Mouse (Mus musculus): Measurements from ENCODE around the gene En2. TPM values are rescaled to one million over a fixed set of nuclear protein-coding genes. Genes with fewer than 3 reads are reported as not detected.

En2 gene
- polyA plus RNA-seq, 1 experiment from 2014 or later: not detected

GRCm38 (mm10) chr5:28124321-28125230, 40.9 kb upstream of the En2 start:
- ATAC-seq (ENCODE audit: low read depth): no peak
- Histone ChIP-seq H3K4me1 (ENCODE audit: control insufficient read depth, low read depth, low read length) (no peaks in the 10 kb centered on the region), H3K27me3 (ENCODE audit: control insufficient read depth, insufficient read depth, low read depth, low read length) (peaks cover 69% of the 10 kb centered on the region), H3K4me3 (ENCODE audit: low read depth, low read length) (no peak overlapping the region), H3K9me3 (replicated peaks; ENCODE audit: control insufficient read depth, low read length) (no peaks in the 10 kb centered on the region), H3K4me2 (ENCODE audit: low read depth, low read length) (no peak overlapping the region), H3K9ac (ENCODE audit: low read depth, low read length) (no peak overlapping the region), H3K36me3 (ENCODE audit: control insufficient read depth, insufficient read depth) (no peaks in the 10 kb centered on the region), H3K27ac (ENCODE audit: low read length) (no peak overlapping the region)
- WGBS (ENCODE audit: insufficient replicate concordance): 4% methylated on average over 28 of the region's 28 CpGs

DNA sequence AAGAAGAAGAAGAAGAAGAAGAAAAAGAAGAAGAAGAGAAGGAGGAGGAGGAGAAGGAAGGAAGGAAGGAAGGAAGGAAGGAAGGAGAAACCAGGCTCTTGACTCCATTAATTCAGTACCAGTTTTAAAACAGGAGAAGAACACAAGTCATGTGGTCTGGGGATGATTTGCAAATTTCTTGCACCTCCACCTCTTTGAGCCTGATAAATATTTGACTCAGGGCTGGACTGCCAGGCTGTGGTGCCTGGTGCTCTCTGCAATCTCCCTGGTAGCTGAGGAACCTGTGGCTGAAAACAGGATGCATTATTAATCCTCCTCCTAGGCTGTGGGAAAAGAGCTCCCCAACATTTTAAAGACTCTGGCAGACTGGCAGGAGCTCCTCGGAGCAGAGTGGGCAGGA, 36.6 kb upstream of the En2 start:
- WGBS (ENCODE audit: insufficient replicate concordance): 37% methylated on average over 1 of the region's 1 CpGs
- H3K9ac ChIP-seq (ENCODE audit: low read depth, low read length): no peak overlapping the region
- no peak overlapping the region for H3K27ac ChIP-seq (ENCODE audit: low read length)
- no peaks in the 10 kb centered on the region for H3K4me1 ChIP-seq (ENCODE audit: control insufficient read depth, low read depth, low read length)
- H3K9me3 ChIP-seq (replicated peaks; ENCODE audit: control insufficient read depth, low read length): no peaks in the 10 kb centered on the region
- H3K4me3 ChIP-seq (ENCODE audit: low read depth, low read length): no peak overlapping the region
- H3K4me2 ChIP-seq (ENCODE audit: low read depth, low read length): no peak overlapping the region
- ATAC-seq (ENCODE audit: low read depth): no peak
- no peaks in the 10 kb centered on the region for H3K36me3 ChIP-seq (ENCODE audit: control insufficient read depth, insufficient read depth)
- peaks cover 30% of the 10 kb centered on the region for H3K27me3 ChIP-seq (ENCODE audit: control insufficient read depth, insufficient read depth, low read depth, low read length)

DNA sequence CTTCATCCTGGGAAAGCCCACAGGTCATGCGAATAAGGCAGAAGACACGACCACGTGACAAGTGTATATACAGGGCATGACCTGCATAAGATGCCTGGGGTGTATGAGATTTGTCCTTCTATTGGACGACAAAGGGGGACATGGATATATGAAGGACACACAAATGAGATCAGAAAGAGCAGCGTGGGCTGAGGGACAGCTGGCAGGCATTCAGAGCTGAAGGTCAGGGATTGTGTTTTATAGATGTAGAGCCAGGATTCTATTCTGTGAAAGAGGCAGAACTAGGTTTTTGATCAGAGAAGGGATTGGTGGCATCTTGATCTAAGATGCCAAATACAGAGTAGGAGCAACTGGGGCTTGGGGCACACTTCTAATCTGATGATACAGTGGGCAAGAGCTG, 33.3 kb upstream of the En2 start:
- H3K9me3 ChIP-seq (replicated peaks; ENCODE audit: control insufficient read depth, low read length): no peaks in the 10 kb centered on the region
- WGBS (ENCODE audit: insufficient replicate concordance): 53% methylated on average over 5 of the region's 5 CpGs
- no peaks in the 10 kb centered on the region for H3K36me3 ChIP-seq (ENCODE audit: control insufficient read depth, insufficient read depth)
- peaks cover 4% of the 10 kb centered on the region for H3K27me3 ChIP-seq (ENCODE audit: control insufficient read depth, insufficient read depth, low read depth, low read length)
- no peak overlapping the region for H3K4me3 ChIP-seq (ENCODE audit: low read depth, low read length)
- H3K4me1 ChIP-seq (ENCODE audit: control insufficient read depth, low read depth, low read length): no peaks in the 10 kb centered on the region
- H3K4me2 ChIP-seq (ENCODE audit: low read depth, low read length): no peak overlapping the region
- H3K9ac ChIP-seq (ENCODE audit: low read depth, low read length): no peak overlapping the region
- no peak for ATAC-seq (ENCODE audit: low read depth)
- no peak overlapping the region for H3K27ac ChIP-seq (ENCODE audit: low read length)

DNA sequence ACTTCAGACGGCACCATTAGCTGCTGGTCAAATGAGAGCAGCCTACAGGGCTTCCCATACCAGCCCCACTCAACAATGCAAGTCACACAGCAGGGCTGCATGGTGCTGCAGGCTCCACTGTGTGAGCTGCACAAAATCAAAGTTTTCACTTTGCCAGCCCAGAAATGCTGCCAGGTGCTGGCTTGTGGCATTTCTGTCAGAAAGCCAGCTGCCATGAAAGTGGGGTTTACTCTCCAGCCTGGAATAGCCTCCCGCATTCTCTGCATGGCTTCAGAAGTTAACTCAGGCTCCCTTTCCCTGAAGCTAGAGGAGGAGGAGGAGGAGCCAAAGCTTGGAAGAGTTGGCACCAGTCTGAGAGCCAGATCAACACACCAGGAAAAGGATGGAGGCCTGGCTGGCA, 29.1 kb upstream of the En2 start:
- no peak for ATAC-seq (ENCODE audit: low read depth)
- WGBS (ENCODE audit: insufficient replicate concordance): 42% methylated on average over 2 of the region's 2 CpGs
- H3K36me3 ChIP-seq (ENCODE audit: control insufficient read depth, insufficient read depth): no peaks in the 10 kb centered on the region

GRCm38 (mm10) chr5:28144555-28144954, 20.9 kb upstream of the En2 start:
- H3K9ac ChIP-seq (ENCODE audit: low read depth, low read length): no peak overlapping the region
- H3K27me3 ChIP-seq (ENCODE audit: control insufficient read depth, insufficient read depth, low read depth, low read length): peaks cover 3% of the 10 kb centered on the region
- no peak overlapping the region for H3K4me2 ChIP-seq (ENCODE audit: low read depth, low read length)
- ATAC-seq (ENCODE audit: low read depth): no peak
- no peaks in the 10 kb centered on the region for H3K4me1 ChIP-seq (ENCODE audit: control insufficient read depth, low read depth, low read length)
- no peak overlapping the region for H3K27ac ChIP-seq (ENCODE audit: low read length)
- no peaks in the 10 kb centered on the region for H3K9me3 ChIP-seq (replicated peaks; ENCODE audit: control insufficient read depth, low read length)
- H3K36me3 ChIP-seq (ENCODE audit: control insufficient read depth, insufficient read depth): no peaks in the 10 kb centered on the region
- H3K4me3 ChIP-seq (ENCODE audit: low read depth, low read length): no peak overlapping the region

More for the DNA sequence above, 29.1 kb upstream of the En2 start:
- H3K4me2 ChIP-seq (ENCODE audit: low read depth, low read length): no peak overlapping the region
- H3K9me3 ChIP-seq (replicated peaks; ENCODE audit: control insufficient read depth, low read length): no peaks in the 10 kb centered on the region
- H3K27ac ChIP-seq (ENCODE audit: low read length): no peak overlapping the region
- H3K4me1 ChIP-seq (ENCODE audit: control insufficient read depth, low read depth, low read length): no peaks in the 10 kb centered on the region
- H3K27me3 ChIP-seq (ENCODE audit: control insufficient read depth, insufficient read depth, low read depth, low read length): peaks cover 4% of the 10 kb centered on the region
- no peak overlapping the region for H3K4me3 ChIP-seq (ENCODE audit: low read depth, low read length)
- no peak overlapping the region for H3K9ac ChIP-seq (ENCODE audit: low read depth, low read length)

DNA sequence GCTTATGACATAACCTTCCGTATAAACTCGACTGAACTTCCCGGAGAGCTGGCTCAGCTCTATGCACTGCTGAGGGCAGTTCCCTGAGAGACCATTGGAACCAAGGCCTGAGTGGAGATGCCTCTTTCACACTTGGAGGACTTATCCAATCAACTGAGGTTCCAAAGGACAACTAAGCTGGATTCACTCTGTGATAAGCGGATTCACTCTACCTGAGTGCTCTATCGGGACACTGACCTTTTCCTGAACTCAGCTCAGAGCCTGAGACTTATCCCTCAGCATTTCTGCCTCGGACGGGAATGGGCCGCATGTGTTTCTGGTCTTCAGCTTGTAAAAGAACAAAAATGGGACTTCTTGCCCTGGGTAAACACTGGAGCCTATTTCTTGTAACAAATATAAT, 19.5 kb upstream of the En2 start:
- H3K4me3 ChIP-seq (ENCODE audit: low read depth, low read length): no peak overlapping the region
- no peak overlapping the region for H3K9ac ChIP-seq (ENCODE audit: low read depth, low read length)
- H3K9me3 ChIP-seq (replicated peaks; ENCODE audit: control insufficient read depth, low read length): no peaks in the 10 kb centered on the region
- no peak overlapping the region for H3K4me2 ChIP-seq (ENCODE audit: low read depth, low read length)
- no peak for ATAC-seq (ENCODE audit: low read depth)
- no peak overlapping the region for H3K27ac ChIP-seq (ENCODE audit: low read length)
- WGBS (ENCODE audit: insufficient replicate concordance): 60% methylated on average over 8 of the region's 8 CpGs
- H3K27me3 ChIP-seq (ENCODE audit: control insufficient read depth, insufficient read depth, low read depth, low read length): peaks cover 3% of the 10 kb centered on the region
- H3K36me3 ChIP-seq (ENCODE audit: control insufficient read depth, insufficient read depth): no peaks in the 10 kb centered on the region
- H3K4me1 ChIP-seq (ENCODE audit: control insufficient read depth, low read depth, low read length): no peaks in the 10 kb centered on the region

DNA sequence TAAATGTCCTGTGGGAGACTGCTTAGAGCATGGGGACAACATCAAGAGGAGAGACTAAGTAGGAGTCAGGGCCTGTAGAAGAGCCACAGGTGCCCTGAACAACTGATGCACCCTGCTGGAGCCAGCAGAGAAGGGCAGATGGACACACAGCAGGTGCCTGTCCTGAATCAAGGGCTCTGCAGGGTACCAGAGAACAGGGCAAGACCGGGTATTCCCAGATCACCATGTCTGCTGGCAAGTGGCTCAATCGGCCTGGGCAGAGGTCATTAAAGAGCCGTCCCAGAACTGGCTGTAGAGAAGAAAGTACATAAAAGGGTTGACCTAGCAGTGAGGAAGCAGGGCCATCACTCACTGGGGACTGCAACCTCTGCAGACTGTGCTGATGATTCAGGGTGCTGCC, 17.0 kb upstream of the En2 start:
- Histone ChIP-seq H3K4me1 (ENCODE audit: control insufficient read depth, low read depth, low read length) (no peaks in the 10 kb centered on the region), H3K9ac (ENCODE audit: low read depth, low read length) (no peak overlapping the region), H3K36me3 (ENCODE audit: control insufficient read depth, insufficient read depth) (no peaks in the 10 kb centered on the region), H3K4me2 (ENCODE audit: low read depth, low read length) (no peak overlapping the region), H3K4me3 (ENCODE audit: low read depth, low read length) (no peak overlapping the region), H3K9me3 (replicated peaks; ENCODE audit: control insufficient read depth, low read length) (no peaks in the 10 kb centered on the region), H3K27ac (ENCODE audit: low read length) (no peak overlapping the region), H3K27me3 (ENCODE audit: control insufficient read depth, insufficient read depth, low read depth, low read length) (peaks cover 3% of the 10 kb centered on the region)
- 40% methylated on average over 3 of the region's 3 CpGs for WGBS (ENCODE audit: insufficient replicate concordance)
- no peak for ATAC-seq (ENCODE audit: low read depth)

- WGBS (ENCODE audit: insufficient replicate concordance): 56% methylated on average over 3 of the region's 3 CpGs
- Histone ChIP-seq H3K36me3 (ENCODE audit: control insufficient read depth, insufficient read depth) (no peaks in the 10 kb centered on the region), H3K4me2 (ENCODE audit: low read depth, low read length) (no peak overlapping the region), H3K4me3 (ENCODE audit: low read depth, low read length) (no peak overlapping the region), H3K9me3 (replicated peaks; ENCODE audit: control insufficient read depth, low read length) (no peaks in the 10 kb centered on the region), H3K4me1 (ENCODE audit: control insufficient read depth, low read depth, low read length) (no peaks in the 10 kb centered on the region), H3K27ac (ENCODE audit: low read length) (no peak overlapping the region), H3K27me3 (ENCODE audit: control insufficient read depth, insufficient read depth, low read depth, low read length) (peaks cover 5% of the 10 kb centered on the region), H3K9ac (ENCODE audit: low read depth, low read length) (no peak overlapping the region)
- no peak for ATAC-seq (ENCODE audit: low read depth)
Measured at GRCm38 (mm10) chr5:28149436-28149835, 16.1 kb upstream of the En2 start.

- Histone ChIP-seq H3K4me1 (ENCODE audit: control insufficient read depth, low read depth, low read length) (no peaks in the 10 kb centered on the region), H3K4me2 (ENCODE audit: low read depth, low read length) (no peak overlapping the region), H3K9me3 (replicated peaks; ENCODE audit: control insufficient read depth, low read length) (no peaks in the 10 kb centered on the region), H3K4me3 (ENCODE audit: low read depth, low read length) (no peak overlapping the region), H3K36me3 (ENCODE audit: control insufficient read depth, insufficient read depth) (no peaks in the 10 kb centered on the region), H3K9ac (ENCODE audit: low read depth, low read length) (no peak overlapping the region), H3K27ac (ENCODE audit: low read length) (no peak overlapping the region), H3K27me3 (ENCODE audit: control insufficient read depth, insufficient read depth, low read depth, low read length) (peaks cover 60% of the 10 kb centered on the region)
- ATAC-seq (ENCODE audit: low read depth): no peak
- WGBS (ENCODE audit: insufficient replicate concordance): 6% methylated on average over 9 of the region's 9 CpGs
Measured at GRCm38 (mm10) chr5:28157044-28157730, 8.3 kb upstream of the En2 start.

All from liver, embryonic 16.5 days (tissue).